Mouse (Mus musculus): ENCODE measurements at regions not wholly inside any gene's neighbourhood (a gene's known extent, or its start where the extent isn't known, plus 50 kb on each side); places are given as distances from the start of the nearest gene placed in this dataset.
A peak's percentile ranks its signal among the peaks of the same experiment; 100 is the strongest.

DNA sequence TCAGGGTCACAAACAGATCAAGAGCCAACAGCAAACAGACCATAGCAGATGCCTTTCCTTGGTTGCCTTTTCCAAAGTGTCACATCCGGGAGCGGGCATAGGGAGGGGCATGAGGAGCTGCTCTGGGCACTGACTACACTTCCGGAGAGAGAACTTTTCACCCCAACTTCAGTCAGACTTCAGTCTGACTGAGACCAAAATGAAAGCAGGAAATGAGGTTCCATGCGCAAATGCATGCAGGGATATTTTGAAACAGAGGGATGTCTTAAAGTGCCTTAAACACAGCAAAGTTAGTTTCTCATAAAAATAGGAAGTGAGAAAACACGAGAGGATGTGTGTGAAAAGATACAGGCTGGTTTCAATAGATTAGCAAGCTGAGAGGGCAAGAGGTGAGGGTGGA, 343.5 kb downstream of the Gm11361 start:
- ATAC-seq (peak; percentile 84), DNase-seq (ENCODE audit: low spot score) (peak; percentile 78)
- H3K36me3 ChIP-seq (ENCODE audit: insufficient read depth, low read length) = no peaks in the 10 kb centered on the region
- WGBS = 29% methylated on average over 5 of the region's 5 CpGs
- H3K4me1 ChIP-seq (ENCODE audit: insufficient read depth, low read depth, low read length) = peaks cover 3% of the 10 kb centered on the region; the same call in 1 of the 2 replicates
- H3K4me3 ChIP-seq (ENCODE audit: low read depth, low read length) = no peak overlapping the region
- H3K4me2 ChIP-seq (replicated peaks; ENCODE audit: low read depth, low read length) = no peak overlapping the region; the same call in 1 of the 2 replicates
- H3K9me3 ChIP-seq (ENCODE audit: low read length) = no peaks in the 10 kb centered on the region
- H3K27me3 ChIP-seq (replicated peaks; ENCODE audit: insufficient read depth, low read length) = no peaks in the 10 kb centered on the region
- no peak for TF ChIP-seq CTCF (IDR thresholded peaks at IDR 0.05)
- 0 out of 2 replicates have a peak, but pooled peaks have one; percentile 47 for TF ChIP-seq EP300 (IDR thresholded peaks at IDR 0.05)
- no peak overlapping the region for H3K9ac ChIP-seq (replicated peaks; ENCODE audit: low read depth)
- H3K27ac ChIP-seq (ENCODE audit: low read length) = peak overlapping the region; percentile 33; the same call in 1 of the 2 replicates

- no peak overlapping the region for H3K4me3 ChIP-seq (ENCODE audit: low read depth, low read length)
- no peaks in the 10 kb centered on the region for H3K27me3 ChIP-seq (replicated peaks; ENCODE audit: insufficient read depth, low read length)
- no peak overlapping the region for H3K4me2 ChIP-seq (replicated peaks; ENCODE audit: low read depth, low read length)
- H3K9ac ChIP-seq (replicated peaks; ENCODE audit: low read depth) = no peak overlapping the region
- WGBS = 92% methylated on average over 2 of the region's 2 CpGs
- no peak overlapping the region for H3K27ac ChIP-seq (ENCODE audit: low read length)
- H3K9me3 ChIP-seq (ENCODE audit: low read length) = 0 out of 2 replicates have a peak, but pooled peaks cover 3% of the 10 kb centered on the region
- H3K4me1 ChIP-seq (ENCODE audit: insufficient read depth, low read depth, low read length) = peaks cover 3% of the 10 kb centered on the region; the same call in 1 of the 2 replicates
- DNase-seq (ENCODE audit: low spot score) (no peak), ATAC-seq (no peak)
- TF ChIP-seq CTCF (IDR thresholded peaks at IDR 0.05) = no peak
- no peak for TF ChIP-seq EP300 (IDR thresholded peaks at IDR 0.05)
- H3K36me3 ChIP-seq (ENCODE audit: insufficient read depth, low read length) = no peaks in the 10 kb centered on the region
These were observed 339.0 kb downstream of the Gm11361 start for GRCm38 (mm10) chr13:28596367-28596766.

GRCm38 (mm10) chr13:28592176-28592575, 334.8 kb downstream of the Gm11361 start:
- no peaks in the 10 kb centered on the region for H3K4me1 ChIP-seq (ENCODE audit: insufficient read depth, low read depth, low read length)
- 55% methylated on average over 1 of the region's 1 CpGs for WGBS

DNA sequence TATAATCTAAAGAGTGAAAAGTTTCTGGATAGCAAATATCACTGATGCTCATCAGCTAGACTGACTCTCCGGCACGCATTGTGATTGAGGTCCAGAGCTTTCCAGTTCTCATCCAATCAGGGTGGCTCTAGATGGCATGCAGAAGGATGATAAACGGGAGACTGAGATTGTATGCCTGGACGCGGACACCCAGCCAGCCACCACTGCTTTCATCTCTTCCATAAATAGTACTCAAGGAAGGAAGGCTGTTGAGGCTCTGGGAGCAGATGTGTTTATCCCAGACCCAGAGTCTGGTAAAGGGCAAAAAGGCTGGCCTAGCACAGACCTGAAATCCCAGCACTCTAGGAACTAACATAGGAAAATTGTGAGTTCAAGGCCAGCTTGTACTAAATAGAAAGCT, 330.6 kb downstream of the Gm11361 start:
- Histone ChIP-seq H3K4me2 (replicated peaks; ENCODE audit: low read depth, low read length) (no peak overlapping the region), H3K4me3 (ENCODE audit: low read depth, low read length) (no peak overlapping the region), H3K27me3 (replicated peaks; ENCODE audit: insufficient read depth, low read length) (no peaks in the 10 kb centered on the region), H3K9me3 (ENCODE audit: low read length) (no peaks in the 10 kb centered on the region), H3K36me3 (ENCODE audit: insufficient read depth, low read length) (no peaks in the 10 kb centered on the region), H3K9ac (replicated peaks; ENCODE audit: low read depth) (no peak overlapping the region), H3K4me1 (ENCODE audit: insufficient read depth, low read depth, low read length) (no peaks in the 10 kb centered on the region; the same call in 1 of the 2 replicates), H3K27ac (ENCODE audit: low read length) (no peak overlapping the region)
- 42% methylated on average over 5 of the region's 5 CpGs for WGBS
- ATAC-seq (peak; percentile 25), DNase-seq (ENCODE audit: low spot score) (no peak)
- TF ChIP-seq CTCF (IDR thresholded peaks at IDR 0.05) (no peak), EP300 (IDR thresholded peaks at IDR 0.05) (no peak)

More at GRCm38 (mm10) chr13:28592176-28592575, 334.8 kb downstream of the Gm11361 start:
- no peaks in the 10 kb centered on the region for H3K36me3 ChIP-seq (ENCODE audit: insufficient read depth, low read length)
- H3K4me3 ChIP-seq (ENCODE audit: low read depth, low read length) = no peak overlapping the region
- H3K27me3 ChIP-seq (replicated peaks; ENCODE audit: insufficient read depth, low read length) = no peaks in the 10 kb centered on the region
- ATAC-seq (no peak), DNase-seq (ENCODE audit: low spot score) (no peak)
- H3K27ac ChIP-seq (ENCODE audit: low read length) = no peak overlapping the region
- no peak for TF ChIP-seq EP300 (IDR thresholded peaks at IDR 0.05)
- TF ChIP-seq CTCF (IDR thresholded peaks at IDR 0.05) = no peak
- 0 out of 2 replicates have a peak, but pooled peaks cover 3% of the 10 kb centered on the region for H3K9me3 ChIP-seq (ENCODE audit: low read length)
- H3K4me2 ChIP-seq (replicated peaks; ENCODE audit: low read depth, low read length) = no peak overlapping the region
- no peak overlapping the region for H3K9ac ChIP-seq (replicated peaks; ENCODE audit: low read depth)

DNA sequence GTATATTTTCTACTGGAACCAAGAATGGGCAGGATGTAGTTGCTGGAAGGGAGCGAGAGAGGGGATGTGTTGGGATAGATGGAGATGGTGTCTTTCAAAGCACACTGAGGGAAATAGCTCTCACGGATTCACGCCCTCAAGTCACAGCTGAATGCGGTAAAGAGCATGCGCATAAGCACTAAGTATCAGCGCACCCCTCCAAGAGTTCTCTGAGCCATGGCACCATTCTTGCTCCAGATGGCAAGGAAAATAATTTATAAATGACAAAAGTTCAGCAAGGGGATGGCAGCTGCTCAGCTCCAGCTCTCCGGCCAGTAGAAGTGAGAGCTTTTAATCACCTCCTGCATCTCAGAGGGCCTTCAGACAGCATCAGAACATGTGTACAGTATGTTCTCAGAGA, 329.4 kb downstream of the Gm11361 start:
- Histone ChIP-seq H3K36me3 (ENCODE audit: insufficient read depth, low read length) (no peaks in the 10 kb centered on the region), H3K27ac (ENCODE audit: low read length) (no peak overlapping the region), H3K27me3 (replicated peaks; ENCODE audit: insufficient read depth, low read length) (no peaks in the 10 kb centered on the region), H3K4me2 (replicated peaks; ENCODE audit: low read depth, low read length) (no peak overlapping the region), H3K4me1 (ENCODE audit: insufficient read depth, low read depth, low read length) (no peaks in the 10 kb centered on the region; the same call in 1 of the 2 replicates), H3K9me3 (ENCODE audit: low read length) (no peaks in the 10 kb centered on the region), H3K4me3 (ENCODE audit: low read depth, low read length) (no peak overlapping the region), H3K9ac (replicated peaks; ENCODE audit: low read depth) (no peak overlapping the region)
- ATAC-seq = no peak
- WGBS = 82% methylated on average over 7 of the region's 7 CpGs
- DNase-seq (ENCODE audit: low spot score) = no peak
- TF ChIP-seq CTCF (IDR thresholded peaks at IDR 0.05) (no peak), EP300 (IDR thresholded peaks at IDR 0.05) (no peak)

- Histone ChIP-seq H3K4me2 (replicated peaks; ENCODE audit: low read depth, low read length) (no peak overlapping the region), H3K36me3 (ENCODE audit: insufficient read depth, low read length) (no peaks in the 10 kb centered on the region), H3K4me1 (ENCODE audit: insufficient read depth, low read depth, low read length) (no peaks in the 10 kb centered on the region; the same call in 1 of the 2 replicates), H3K9me3 (ENCODE audit: low read length) (no peaks in the 10 kb centered on the region), H3K27me3 (replicated peaks; ENCODE audit: insufficient read depth, low read length) (no peaks in the 10 kb centered on the region), H3K27ac (ENCODE audit: low read length) (no peak overlapping the region), H3K9ac (replicated peaks; ENCODE audit: low read depth) (no peak overlapping the region), H3K4me3 (ENCODE audit: low read depth, low read length) (no peak overlapping the region)
- DNase-seq (ENCODE audit: low spot score) (no peak), ATAC-seq (no peak)
- no peak for TF ChIP-seq EP300 (IDR thresholded peaks at IDR 0.05)
- no peak for TF ChIP-seq CTCF (IDR thresholded peaks at IDR 0.05)
- WGBS = 62% methylated on average over 2 of the region's 2 CpGs
These were observed 328.8 kb downstream of the Gm11361 start for GRCm38 (mm10) chr13:28586140-28586539.

DNA sequence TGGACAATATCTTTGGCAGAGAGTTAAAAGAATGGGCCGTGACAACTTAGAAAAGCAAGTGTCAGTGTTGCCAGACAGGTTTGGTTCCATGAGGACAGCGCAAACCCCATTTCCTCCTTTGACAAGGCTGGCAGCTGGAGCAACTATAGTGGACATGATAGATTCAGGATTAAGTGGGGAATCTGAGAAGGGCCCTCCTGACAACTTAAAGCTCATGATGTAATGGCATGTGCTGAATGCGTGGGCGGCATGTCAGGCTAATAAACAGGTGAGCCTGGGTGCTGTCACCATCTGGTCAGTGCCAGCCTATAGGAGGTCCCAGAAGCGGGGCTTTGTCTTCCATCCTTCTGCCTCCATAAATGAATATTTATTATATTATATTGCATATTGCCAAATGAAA, 326.3 kb downstream of the Gm11361 start:
- no peak for ATAC-seq
- H3K4me1 ChIP-seq (ENCODE audit: insufficient read depth, low read depth, low read length) = no peaks in the 10 kb centered on the region; the same call in 1 of the 2 replicates
- no peak for DNase-seq (ENCODE audit: low spot score)
- H3K4me2 ChIP-seq (replicated peaks; ENCODE audit: low read depth, low read length) = no peak overlapping the region
- H3K36me3 ChIP-seq (ENCODE audit: insufficient read depth, low read length) = no peaks in the 10 kb centered on the region
- no peaks in the 10 kb centered on the region for H3K9me3 ChIP-seq (ENCODE audit: low read length)
- no peak for TF ChIP-seq EP300 (IDR thresholded peaks at IDR 0.05)
- TF ChIP-seq CTCF (IDR thresholded peaks at IDR 0.05) = no peak
- H3K27ac ChIP-seq (ENCODE audit: low read length) = no peak overlapping the region
- no peak overlapping the region for H3K4me3 ChIP-seq (ENCODE audit: low read depth, low read length)
- H3K9ac ChIP-seq (replicated peaks; ENCODE audit: low read depth) = no peak overlapping the region
- 68% methylated on average over 5 of the region's 5 CpGs for WGBS
- no peaks in the 10 kb centered on the region for H3K27me3 ChIP-seq (replicated peaks; ENCODE audit: insufficient read depth, low read length)

All from lung, postnatal 0 days (tissue).